Mouse (Mus musculus): ENCODE results near the gene Phox2b.

The Phox2b gene

GRCm38 (mm10) chr5:67093991-67094390, 5.1 kb downstream of the Phox2b start:
- in situ Hi-C loops (cut with MboI; ENCODE audit: low sequenced_read_pairs), result no loop called here

GRCm38 (mm10) chr5:67091766-67092165, 7.3 kb downstream of the Phox2b start:
- in situ Hi-C loops (cut with MboI; ENCODE audit: low sequenced_read_pairs), result no loop called here

GRCm38 (mm10) chr5:67090856-67091255, 8.2 kb downstream of the Phox2b start:
- in situ Hi-C loops (cut with MboI; ENCODE audit: low sequenced_read_pairs), result no loop called here

GRCm38 (mm10) chr5:67083117-67083516, 16.0 kb downstream of the Phox2b start:
- in situ Hi-C loops (cut with MboI; ENCODE audit: low sequenced_read_pairs), result no loop called here

GRCm38 (mm10) chr5:67063596-67063995, 35.5 kb downstream of the Phox2b start:
- in situ Hi-C loops (cut with MboI; ENCODE audit: low sequenced_read_pairs), result no loop called here

- in situ Hi-C loops (cut with MboI; ENCODE audit: low sequenced_read_pairs), result no loop called here
Measured at GRCm38 (mm10) chr5:67060519-67060918, 38.6 kb downstream of the Phox2b start.

GRCm38 (mm10) chr5:67057803-67058202, 41.3 kb downstream of the Phox2b start:
- in situ Hi-C loops (cut with MboI; ENCODE audit: low sequenced_read_pairs), result no loop called here

GRCm38 (mm10) chr5:67048003-67048402, 51.1 kb downstream of the Phox2b start:
- in situ Hi-C loops (cut with MboI; ENCODE audit: low sequenced_read_pairs), result no loop called here
